Mouse (Mus musculus) R1 (cell line): ENCODE results near the gene Gm6121.
"Not testable (repeated sequence)": the region's sequence is repeated elsewhere in the genome, so short reads cannot be mapped to it uniquely, and the experiment has no call there.

Experiments used
- DNase-seq: peaks from one replicate; pipeline ENCODE4 v3.0.0-alpha.2; 2018; ENCODE audit warnings: low read depth, low spot score

Gene Gm6121

GRCm38 (mm10) chrX:26935597-26935996 is at the start of gene Gm6121:
Gene Gm6121, minus strand, starts transcription at chrX:26935697.
- not testable (repeated sequence) for DNase-seq
